Mouse (Mus musculus) hindbrain, embryonic 11.5 days (tissue): ENCODE data around the gene Gm21988. TPM values are rescaled to one million over a fixed set of nuclear protein-coding genes. Genes with fewer than 3 reads are reported as not detected.

Experiments used
- ATAC-seq: fragments of 200-750 bp; cut with Nextera tagmentation; 2 replicates; pipeline ENCODE4 v1.8.0; 2017; ENCODE audit warnings: mild to moderate bottlenecking, moderate TSS enrichment, moderate library complexity; ENCODE audit not compliant: low FRiP score
- DNase-seq: peaks from one replicate; pipeline ENCODE4 v3.0.0-alpha.2; 2015; ENCODE audit warnings: low spot score
- H3K27ac ChIP-seq: fragments of 300-500 bp; sonication (generic); 2 replicates; pipeline ENCODE4 v1.5.1; 2014; ENCODE audit warnings: mild to moderate bottlenecking, low read depth, low read length
- H3K27me3 ChIP-seq: fragments of 300-500 bp; sonication (generic); 2 replicates; pipeline ENCODE4 v1.6.1; 2014; ENCODE audit warnings: mild to moderate bottlenecking, low read length, moderate library complexity, mixed read lengths; ENCODE audit not compliant: control insufficient read depth, insufficient read depth
- H3K36me3 ChIP-seq: fragments of 300-500 bp; sonication (generic); 2 replicates; pipeline ENCODE4 v1.6.1; 2014; ENCODE audit warnings: mild to moderate bottlenecking, low read length, moderate library complexity, mixed read lengths; ENCODE audit not compliant: control insufficient read depth, insufficient read depth
- H3K4me1 ChIP-seq: fragments of 300-500 bp; sonication (generic); replicated peaks from 2 replicates; pipeline ENCODE4 v1.6.1; 2014; ENCODE audit warnings: low read length, mixed read lengths; ENCODE audit not compliant: control insufficient read depth, insufficient read depth
- H3K4me2 ChIP-seq: fragments of 300-500 bp; sonication (generic); replicated peaks from 2 replicates; pipeline ENCODE4 v1.6.1; 2014; ENCODE audit warnings: mild to moderate bottlenecking, low read depth, low read length
- H3K4me3 ChIP-seq: fragments of 300-500 bp; sonication (generic); 2 replicates; pipeline ENCODE4 v1.5.1; 2014; ENCODE audit warnings: low read depth, low read length
- H3K9ac ChIP-seq: fragments of 300-500 bp; sonication (generic); 2 replicates; pipeline ENCODE4 v1.6.1; 2014; ENCODE audit warnings: low read depth, low read length
- H3K9me3 ChIP-seq: fragments of 300-500 bp; sonication (generic); 2 replicates; pipeline ENCODE4 v1.6.1; 2016; ENCODE audit warnings: low read length; ENCODE audit not compliant: control insufficient read depth
- WGBS: fragments of 180-500 bp; shearing (Covaris S2); extraction: QIAGEN DNeasy Blood & Tissue Kit; methylation state at CpG from one replicate; pipeline ENCODE4 v1.1.7; 2014; 5-methylcytosine and 5-hydroxymethylcytosine counted together
- polyA plus RNA-seq: library from polyadenylated mRNA; unstranded; fragments of >200 nt; fragmentation: Nextera tagmentation; extraction: Ambion mirVana; gene quantifications from 2 replicates; pipeline ENCODE4 v1.2.1, GENCODE M21; 2014

The Gm21988 gene
- polyA plus RNA-seq, 1 experiment from 2014 or later: 11.6 TPM

- Histone ChIP-seq H3K9me3 (no peaks in the 10 kb centered on the region), H3K4me3 (no peak overlapping the region), H3K9ac (no peak overlapping the region), H3K27ac (no peak overlapping the region), H3K27me3 (peaks cover 38% of the 10 kb centered on the region), H3K4me1 (peaks cover 11% of the 10 kb centered on the region; the same call in 1 of the 2 replicates), H3K4me2 (no peak overlapping the region), H3K36me3 (no peaks in the 10 kb centered on the region)
- 93% methylated on average over 4 of the region's 4 CpGs for WGBS
- ATAC-seq: no peak
- no peak for DNase-seq
Measured at GRCm38 (mm10) chr11:70218039-70218438, 21.6 kb downstream of the Gm21988 start.

GRCm38 (mm10) chr11:70216103-70216502, 23.5 kb downstream of the Gm21988 start:
- DNase-seq (no peak), ATAC-seq (no peak)
- Histone ChIP-seq H3K4me2 (no peak overlapping the region), H3K9ac (no peak overlapping the region), H3K36me3 (no peaks in the 10 kb centered on the region), H3K4me3 (no peak overlapping the region), H3K27ac (no peak overlapping the region), H3K9me3 (no peaks in the 10 kb centered on the region), H3K27me3 (peaks cover 43% of the 10 kb centered on the region), H3K4me1 (peaks cover 8% of the 10 kb centered on the region; the same call in 1 of the 2 replicates)
- 47% methylated on average over 3 of the region's 3 CpGs for WGBS

- Histone ChIP-seq H3K4me2 (no peak overlapping the region), H3K27me3 (peaks cover 43% of the 10 kb centered on the region)
- WGBS: 7% methylated on average over 22 of the region's 22 CpGs
Measured at GRCm38 (mm10) chr11:70215301-70215700, 24.3 kb downstream of the Gm21988 start.

GRCm38 (mm10) chr11:70214856-70215209, 24.8 kb downstream of the Gm21988 start:
- DNase-seq (peak; percentile 30), ATAC-seq (no peak)
- H3K4me3 ChIP-seq: peak overlapping the region; percentile 23; the same call in 1 of the 2 replicates
- peaks cover 43% of the 10 kb centered on the region for H3K27me3 ChIP-seq
- peaks cover 8% of the 10 kb centered on the region; the same call in 1 of the 2 replicates for H3K4me1 ChIP-seq
- no peaks in the 10 kb centered on the region for H3K36me3 ChIP-seq
- H3K27ac ChIP-seq: no peak overlapping the region
- no peak overlapping the region; the same call in 1 of the 2 replicates for H3K4me2 ChIP-seq
- 4% methylated on average over 18 of the region's 18 CpGs for WGBS
- H3K9me3 ChIP-seq: no peaks in the 10 kb centered on the region
- no peak overlapping the region for H3K9ac ChIP-seq

More at GRCm38 (mm10) chr11:70215301-70215700, 24.3 kb downstream of the Gm21988 start:
- DNase-seq (no peak), ATAC-seq (no peak)
- no peak overlapping the region for H3K4me3 ChIP-seq
- no peak overlapping the region for H3K27ac ChIP-seq
- H3K4me1 ChIP-seq: peaks cover 8% of the 10 kb centered on the region; the same call in 1 of the 2 replicates
- H3K9ac ChIP-seq: no peak overlapping the region
- H3K9me3 ChIP-seq: no peaks in the 10 kb centered on the region
- no peaks in the 10 kb centered on the region for H3K36me3 ChIP-seq

GRCm38 (mm10) chr11:70214191-70214855, 25.3 kb downstream of the Gm21988 start:
- Histone ChIP-seq H3K36me3 (no peaks in the 10 kb centered on the region), H3K27me3 (peaks cover 43% of the 10 kb centered on the region), H3K9me3 (no peaks in the 10 kb centered on the region), H3K4me1 (peaks cover 8% of the 10 kb centered on the region; the same call in 1 of the 2 replicates), H3K27ac (no peak overlapping the region), H3K4me3 (peak overlapping the region; percentile 23), H3K9ac (peak overlapping the region; percentile 25; the same call in 1 of the 2 replicates), H3K4me2 (peak overlapping the region; percentile 49)
- DNase-seq (peak; percentile 48), ATAC-seq (peak; percentile 40; the same call in 1 of the 2 replicates)
- WGBS: under 1% methylated on average over 46 of the region's 46 CpGs

- H3K27me3 ChIP-seq: peaks cover 43% of the 10 kb centered on the region
Measured at GRCm38 (mm10) chr11:70213736-70214135, 25.9 kb downstream of the Gm21988 start.

GRCm38 (mm10) chr11:70212896-70213295, 26.7 kb downstream of the Gm21988 start:
- no peak for ATAC-seq
- WGBS: 8% methylated on average over 9 of the region's 9 CpGs

More at GRCm38 (mm10) chr11:70213736-70214135, 25.9 kb downstream of the Gm21988 start:
- ATAC-seq: no peak
- DNase-seq: no peak
- 8% methylated on average over 26 of the region's 26 CpGs for WGBS
- Histone ChIP-seq H3K9ac (no peak overlapping the region; the same call in 1 of the 2 replicates), H3K36me3 (no peaks in the 10 kb centered on the region), H3K4me1 (peaks cover 8% of the 10 kb centered on the region; the same call in 1 of the 2 replicates), H3K9me3 (no peaks in the 10 kb centered on the region), H3K4me3 (peak overlapping the region; percentile 23), H3K27ac (no peak overlapping the region), H3K4me2 (peak overlapping the region; percentile 49)

GRCm38 (mm10) chr11:70212423-70212822, 27.2 kb downstream of the Gm21988 start, which contains the start of gene Slc16a11:
Gene Slc16a11 (plus strand): TSS chr11:70212752.
- no peak for DNase-seq
- Histone ChIP-seq H3K36me3 (no peaks in the 10 kb centered on the region), H3K4me2 (peak within 1 kb of the TSS; percentile 49; the same call in 1 of the 2 replicates), H3K9me3 (no peaks in the 10 kb centered on the region), H3K27ac (no peak within 1 kb of the TSS), H3K9ac (no peak within 1 kb of the TSS), H3K4me1 (peaks cover 6% of the 10 kb centered on the region; the same call in 1 of the 2 replicates), H3K4me3 (0 out of 2 replicates have a peak within 1 kb of the TSS, but pooled peaks have one; percentile 23), H3K27me3 (peaks cover 43% of the 10 kb centered on the region)
- 64% methylated on average over 6 of the region's 6 CpGs for WGBS
- ATAC-seq: no peak

More at GRCm38 (mm10) chr11:70212896-70213295, 26.7 kb downstream of the Gm21988 start:
- Histone ChIP-seq H3K4me2 (no peak overlapping the region), H3K27ac (no peak overlapping the region), H3K36me3 (no peaks in the 10 kb centered on the region), H3K9me3 (no peaks in the 10 kb centered on the region), H3K4me3 (no peak overlapping the region), H3K9ac (no peak overlapping the region), H3K27me3 (peaks cover 43% of the 10 kb centered on the region), H3K4me1 (peaks cover 6% of the 10 kb centered on the region; the same call in 1 of the 2 replicates)
- DNase-seq: peak; percentile 69
